Mouse (Mus musculus): ENCODE data around the gene Col28a1. TPM values are rescaled to one million over a fixed set of nuclear protein-coding genes. Genes with fewer than 3 reads are reported as not detected.

The Col28a1 gene
- total RNA-seq, 1 experiment from 2014 or later, result 3.5 TPM

GRCm38 (mm10) chr6:8118577-8118976, 73.8 kb downstream of the Col28a1 start:
- DNase-seq, result no peak

- no peak for DNase-seq
These were observed 86.3 kb downstream of the Col28a1 start for GRCm38 (mm10) chr6:8105870-8106706.

GRCm38 (mm10) chr6:8101224-8101623, 91.2 kb downstream of the Col28a1 start:
- no peak for DNase-seq

- DNase-seq, result no peak
These were observed 96.6 kb downstream of the Col28a1 start for GRCm38 (mm10) chr6:8095856-8096255.

GRCm38 (mm10) chr6:8094160-8094953, 98.1 kb downstream of the Col28a1 start:
- DNase-seq, result no peak

- no peak for DNase-seq
These were observed 98.9 kb downstream of the Col28a1 start for GRCm38 (mm10) chr6:8093556-8093955.

- DNase-seq, result peak; percentile 53
These were observed 105.6 kb downstream of the Col28a1 start for GRCm38 (mm10) chr6:8086847-8087246.

- no peak for DNase-seq
These were observed 107.6 kb downstream of the Col28a1 start for GRCm38 (mm10) chr6:8084806-8085205.

- DNase-seq, result no peak
These were observed 109.2 kb downstream of the Col28a1 start for GRCm38 (mm10) chr6:8083196-8083595.

GRCm38 (mm10) chr6:8077572-8078146, 114.8 kb downstream of the Col28a1 start:
- no peak for DNase-seq

- DNase-seq, result no peak
These were observed 117.5 kb downstream of the Col28a1 start for GRCm38 (mm10) chr6:8074914-8075313.

GRCm38 (mm10) chr6:8068979-8069378, 123.4 kb downstream of the Col28a1 start:
- no peak for DNase-seq

GRCm38 (mm10) chr6:8068394-8068793, 124.0 kb downstream of the Col28a1 start:
- no peak for DNase-seq

GRCm38 (mm10) chr6:8067124-8067523, 125.3 kb downstream of the Col28a1 start:
- DNase-seq, result no peak

- peak; percentile 58 for DNase-seq
These were observed 126.2 kb downstream of the Col28a1 start for GRCm38 (mm10) chr6:8066208-8066607.

- no peak for DNase-seq
These were observed 133.2 kb downstream of the Col28a1 start for GRCm38 (mm10) chr6:8059199-8059598.

GRCm38 (mm10) chr6:8048216-8048615, 144.2 kb downstream of the Col28a1 start:
- no peak for DNase-seq

GRCm38 (mm10) chr6:8046446-8046845, 146.0 kb downstream of the Col28a1 start:
- peak; percentile 34 for DNase-seq

GRCm38 (mm10) chr6:8045825-8046224, 146.6 kb downstream of the Col28a1 start:
- no peak for DNase-seq

GRCm38 (mm10) chr6:8028711-8029110, 163.7 kb downstream of the Col28a1 start:
- no peak for DNase-seq

- DNase-seq, result no peak
These were observed 166.9 kb downstream of the Col28a1 start for GRCm38 (mm10) chr6:8025332-8026129.

GRCm38 (mm10) chr6:8023527-8023926, 168.9 kb downstream of the Col28a1 start:
- DNase-seq, result no peak
